Mouse (Mus musculus): ENCODE results near the gene Isg20l2.

DNA sequence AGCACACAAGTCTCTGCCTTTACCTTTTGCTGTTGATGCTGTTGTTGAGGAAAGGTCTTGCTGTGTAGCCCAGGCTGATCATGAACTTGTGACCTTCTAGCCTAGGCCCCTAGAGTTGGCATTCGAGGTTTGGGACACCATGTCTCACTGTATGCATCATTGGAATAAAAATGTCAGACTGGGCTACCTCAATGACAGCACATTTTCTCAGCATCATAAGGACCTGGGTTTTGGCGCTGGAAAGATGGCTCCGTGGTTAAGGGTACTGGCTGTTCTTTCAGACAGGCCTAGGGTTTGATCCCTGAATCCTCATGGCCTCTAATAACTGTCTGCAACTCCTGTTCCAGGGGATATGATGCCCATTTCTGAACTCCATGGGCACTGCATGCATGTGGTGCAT, 30.3 kb upstream of the Isg20l2 start:
- TF ChIP-seq GATA1 (IDR thresholded peaks at IDR 0.05; ENCODE audit: low read length) (no peak), TAL1 (IDR thresholded peaks at IDR 0.05; ENCODE audit: low read length) (no peak)
